Mouse (Mus musculus) effector memory CD4-positive, alpha-beta T cell, adult 7 months (primary cell): ENCODE measurements around the gene Ccnt2. TPM values are rescaled to one million over a fixed set of nuclear protein-coding genes. Genes with fewer than 3 reads are reported as not detected.

Experiments
- polyA plus RNA-seq: library from polyadenylated mRNA; unstranded; fragments of 100-300 nt; shearing (Covaris generic); gene quantifications from one replicate; pipeline ENCODE4 v1.2.1, GENCODE M21; 2017

Ccnt2 gene
- polyA plus RNA-seq = 88.6 TPM

GRCm38 (mm10) chr1:127773803-127774500 is at the start of gene Ccnt2:
Gene Ccnt2, plus strand, starts transcription at chr1:127774164.

GRCm38 (mm10) chr1:127729096-127729495 is 44.9 kb upstream of the Ccnt2 start, which contains the start of gene Acmsd:
Gene Acmsd, plus strand, starts transcription at chr1:127729413.

GRCm38 (mm10) chr1:127854486-127855222 is 80.7 kb downstream of the Ccnt2 start, which contains the start of gene Map3k19:
Gene Map3k19, minus strand, starts transcription at chr1:127855031.

Other genes with a start within 250 kb of the Ccnt2 start
- gene Tmem163, start 94.6 kb upstream of the Ccnt2 start, polyA plus RNA-seq = 2.8 TPM
- not detected for gene Acmsd, start 44.8 kb upstream of the Ccnt2 start, polyA plus RNA-seq
- 0.17 TPM for gene Map3k19, start 80.9 kb downstream of the Ccnt2 start, polyA plus RNA-seq
- 45.7 TPM for gene Rab3gap1, start 94.6 kb downstream of the Ccnt2 start, polyA plus RNA-seq